Mouse (Mus musculus) cerebellum, postnatal 36 days (tissue): Measurements from ENCODE around the gene Thumpd2.

Source experiments
- DNase-seq, 2 experiments: peaks; one replicate each; pipeline ENCODE4 v3.0.0; 2021 to 2022; ENCODE audit warnings: mixed read lengths in 2 of 2

The Thumpd2 gene

GRCm38 (mm10) chr17:81031830-81032442 is 32.9 kb downstream of the Thumpd2 start:
- DNase-seq, result no peak

DNA sequence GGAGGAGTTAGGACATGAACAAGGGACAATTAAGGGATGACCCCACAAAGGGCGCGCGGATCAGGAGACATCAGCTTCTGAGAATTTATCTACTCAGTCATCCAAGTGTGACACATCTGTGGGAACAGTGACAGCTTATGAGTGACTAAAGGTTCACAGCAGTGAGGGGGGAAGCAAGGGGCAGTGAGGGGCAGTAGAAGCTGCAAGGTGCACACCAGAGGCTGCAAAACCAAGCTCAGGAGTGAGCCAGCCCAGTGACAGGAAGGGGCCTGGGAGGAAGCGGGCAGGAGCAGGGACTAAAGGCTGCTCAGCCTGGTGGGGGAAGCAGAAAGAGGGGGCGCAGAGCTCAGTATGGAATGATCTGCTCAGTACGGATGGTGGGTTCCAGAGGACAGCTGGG is 37.6 kb downstream of the Thumpd2 start:
- no peak for DNase-seq

GRCm38 (mm10) chr17:81017132-81017531 is 47.8 kb downstream of the Thumpd2 start:
- peak in 1 of 2 experiments; percentile 31 for DNase-seq

DNA sequence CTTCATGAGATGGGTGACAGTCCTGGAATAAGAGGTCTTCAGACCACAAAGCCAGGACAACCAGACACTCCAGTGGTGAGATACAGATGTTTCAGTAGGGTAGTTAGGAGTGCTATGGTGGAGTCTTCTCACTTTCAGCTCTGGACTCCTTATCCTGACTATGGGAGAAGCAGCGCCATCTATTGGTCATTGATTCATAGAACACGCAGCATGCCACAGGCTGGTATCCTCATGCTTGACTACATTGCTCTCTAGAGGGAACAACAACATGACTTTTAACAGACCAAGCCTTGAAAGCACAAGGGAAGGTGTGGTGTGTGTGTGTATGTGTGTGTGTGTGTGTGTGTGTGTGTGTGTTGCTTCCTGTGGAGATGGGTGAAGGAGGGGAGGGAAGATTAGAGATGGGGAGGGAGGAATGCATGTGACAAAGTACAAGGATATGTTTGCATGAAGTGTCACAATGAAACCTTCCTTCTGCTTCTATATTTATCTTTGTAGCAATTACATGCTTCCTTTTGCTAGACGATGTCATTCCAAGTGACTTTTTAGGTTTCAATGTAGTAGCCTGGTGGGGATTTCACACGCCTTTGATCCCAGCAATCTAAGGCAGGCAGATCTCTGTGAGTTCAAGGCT is 49.0 kb downstream of the Thumpd2 start:
- peak; percentile 43 to 69 for DNase-seq

GRCm38 (mm10) chr17:81010844-81011685 is 53.8 kb downstream of the Thumpd2 start:
- DNase-seq, result no peak

DNA sequence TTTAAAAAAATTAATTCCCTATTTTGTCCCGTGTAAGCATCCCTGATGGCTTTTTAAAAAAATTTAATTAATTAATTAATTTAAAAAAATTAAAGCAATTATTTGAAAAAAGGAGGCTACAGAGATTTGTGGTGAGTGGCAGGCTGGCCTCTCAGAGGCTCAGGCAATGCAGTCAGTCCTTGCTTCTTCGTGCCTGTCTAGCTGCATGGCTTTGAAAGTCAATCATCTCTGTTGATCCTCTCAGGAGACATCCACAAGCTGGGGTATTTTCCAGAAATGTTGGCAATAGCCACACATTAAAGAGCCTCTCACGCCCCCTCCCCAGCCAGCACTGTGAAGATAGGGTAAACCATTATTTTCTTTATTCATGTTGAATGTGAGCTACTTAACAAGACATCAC is 54.7 kb downstream of the Thumpd2 start:
- no peak for DNase-seq

- DNase-seq, result no peak
Measured at GRCm38 (mm10) chr17:81009112-81009511, 55.8 kb downstream of the Thumpd2 start.

DNA sequence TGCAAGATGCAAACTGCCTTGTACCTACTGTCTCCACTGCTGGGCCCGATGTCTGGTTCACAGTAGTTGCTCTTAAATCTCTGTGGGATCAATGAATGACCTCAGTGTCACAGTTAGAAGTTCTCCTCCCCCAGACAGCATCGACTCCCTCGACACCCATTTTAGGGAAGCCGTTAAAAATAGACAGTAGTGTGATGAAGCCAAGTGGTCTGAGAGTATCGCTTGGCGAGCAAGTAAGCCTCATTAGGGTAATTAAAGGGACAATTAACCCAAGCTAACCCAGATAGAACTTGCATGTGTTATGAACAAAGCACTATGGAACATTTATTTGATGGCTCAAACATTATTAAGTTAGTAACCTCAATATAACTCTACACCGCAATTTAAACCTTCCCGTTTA is 59.6 kb downstream of the Thumpd2 start:
- DNase-seq, result no peak

GRCm38 (mm10) chr17:81004454-81004853 is 60.4 kb downstream of the Thumpd2 start:
- DNase-seq, result no peak

GRCm38 (mm10) chr17:81002130-81002529 is 62.8 kb downstream of the Thumpd2 start:
- no peak for DNase-seq

DNA sequence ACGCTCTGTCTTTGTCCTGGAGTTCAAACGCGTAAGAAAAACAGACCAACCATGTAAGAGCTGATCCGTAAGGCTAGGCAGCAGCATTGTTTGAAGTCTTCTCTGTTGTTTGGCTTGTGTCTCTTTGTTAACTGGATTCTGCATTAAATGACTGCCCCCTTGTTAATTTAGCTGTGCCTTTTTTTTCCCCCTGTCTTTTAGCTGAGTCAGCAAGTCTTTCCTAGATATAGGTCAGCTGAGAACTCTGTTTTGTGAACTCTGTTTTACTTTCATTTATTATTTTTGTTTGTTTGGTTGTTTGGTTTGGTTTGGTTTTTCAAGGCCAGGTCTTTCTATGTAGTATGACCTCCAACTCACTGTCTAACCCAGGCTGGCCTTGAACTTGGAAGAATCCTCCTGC is 63.2 kb downstream of the Thumpd2 start:
- no peak for DNase-seq

DNA sequence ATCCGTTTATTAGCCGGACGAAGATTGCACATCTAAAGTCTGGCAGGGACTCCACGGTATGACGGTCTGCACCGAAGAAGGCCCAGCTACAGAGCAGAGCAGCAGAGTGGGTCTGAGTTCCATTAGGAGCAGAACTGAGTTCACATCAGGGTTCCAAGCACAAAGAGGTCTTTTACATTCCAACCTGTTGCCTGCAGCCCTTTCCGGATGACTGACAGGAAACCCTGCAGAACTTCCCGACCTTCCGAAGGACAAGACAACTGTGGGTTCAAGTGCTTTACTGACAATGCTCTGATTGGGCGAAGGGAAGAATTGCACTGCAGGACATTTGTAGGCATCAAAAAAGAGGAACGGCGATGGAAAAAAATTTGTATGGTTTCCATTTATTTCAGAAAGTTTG is 63.9 kb downstream of the Thumpd2 start:
- no peak for DNase-seq

- DNase-seq, result no peak
Measured at GRCm38 (mm10) chr17:80998958-80999357, 65.9 kb downstream of the Thumpd2 start.

GRCm38 (mm10) chr17:80997226-80997625 is 67.7 kb downstream of the Thumpd2 start:
- no peak for DNase-seq

- no peak for DNase-seq
Measured at GRCm38 (mm10) chr17:80991535-80992127, 73.3 kb downstream of the Thumpd2 start.

DNA sequence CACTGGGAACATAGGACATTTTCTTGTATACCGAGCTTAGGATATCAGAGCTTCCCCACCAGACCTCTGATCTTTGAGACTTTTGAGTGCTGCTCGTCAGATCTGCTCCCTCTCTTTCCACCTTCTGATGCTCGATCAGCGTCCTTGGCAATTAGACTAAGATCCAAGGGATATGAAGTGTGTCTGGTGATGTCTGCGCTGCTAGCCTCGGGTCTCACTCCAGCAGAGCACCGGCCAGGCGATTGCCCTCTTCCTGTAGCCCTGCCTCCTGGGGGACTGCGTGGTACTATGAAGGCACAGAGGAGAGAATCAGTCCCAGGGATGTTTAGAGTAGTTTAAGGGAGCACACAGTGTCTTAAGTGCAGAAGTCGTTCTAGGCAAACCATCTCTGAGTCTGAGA is 81.9 kb downstream of the Thumpd2 start:
- DNase-seq, result no peak

GRCm38 (mm10) chr17:80982412-80982787 is 82.5 kb downstream of the Thumpd2 start:
- peak; percentile 91 to 98 for DNase-seq

- DNase-seq, result peak; percentile 85 to 89
Measured at GRCm38 (mm10) chr17:80981721-80982411, 83.0 kb downstream of the Thumpd2 start.

GRCm38 (mm10) chr17:80980096-80980495 is 84.8 kb downstream of the Thumpd2 start:
- no peak for DNase-seq

DNA sequence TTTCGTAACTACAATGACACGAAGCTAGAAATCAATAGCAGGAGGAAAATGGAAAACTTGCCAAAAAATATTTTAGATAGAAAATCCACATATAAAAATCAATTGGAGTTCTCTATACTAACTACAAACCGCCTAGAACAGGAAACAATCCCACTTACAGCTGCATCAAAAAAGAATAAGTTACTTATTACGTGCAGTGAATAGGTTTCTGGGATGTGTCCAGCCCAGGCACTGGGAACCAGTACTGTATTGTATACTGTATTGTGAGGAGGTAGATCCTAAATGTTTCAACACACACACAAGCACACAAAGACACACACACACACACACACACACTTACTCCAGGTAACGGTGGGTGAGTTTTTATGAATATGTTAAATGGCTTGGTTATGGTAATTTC is 87.6 kb downstream of the Thumpd2 start:
- DNase-seq, result no peak
